13 mouse cellular contexts compared by ENCODE assay signal in the genomic region with DNA sequence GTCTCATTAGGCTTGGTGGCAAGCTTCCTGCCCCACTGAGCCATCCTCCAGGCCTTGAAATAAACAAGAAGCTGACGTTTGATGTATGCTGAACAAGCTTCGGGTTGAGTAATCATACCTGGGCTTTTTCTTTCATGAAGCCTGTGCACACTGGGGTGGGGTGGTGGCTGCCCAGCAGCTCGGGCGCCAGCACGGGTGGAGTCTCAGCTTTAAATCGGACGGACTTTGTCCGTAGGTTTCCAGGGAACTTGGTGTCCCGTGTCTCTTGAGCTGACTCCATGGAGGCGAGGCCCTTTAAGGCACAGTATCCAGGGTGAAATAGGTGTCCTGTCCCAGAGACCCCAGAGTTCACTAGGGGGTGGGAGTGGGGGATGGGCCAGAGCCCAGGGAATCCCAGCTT. TPM values are rescaled to one million over a fixed set of nuclear protein-coding genes. Genes with fewer than 3 reads are reported as not detected.
DNase-seq lines count a peak whose midpoint lies in the region; ATAC-seq and TF ChIP-seq lines count a peak whose summit lies in the region.
"Had no signal": no experiment of that assay in that cellular context is flagged by ENCODE, and none has a peak within 500 bp of the region (broad histone marks: within the 10 kb centered on the region; RNA-seq: fewer than 3 reads in every experiment).

No protein-coding gene starts in this region.

- WGBS in forebrain, embryonic 10.5 days = 84% methylated on average over 10 of the region's 10 CpGs
- 85% methylated on average over 10 of the region's 10 CpGs for WGBS in forebrain, embryonic 13.5 days
- WGBS in liver, adult 2 months = 19% methylated on average over 10 of the region's 10 CpGs
- WGBS in limb, embryonic 12.5 days = 70% methylated on average over 10 of the region's 10 CpGs
- 47% methylated on average over 10 of the region's 10 CpGs for WGBS in stomach, postnatal 0 days

- H3K36me3 ChIP-seq in forebrain, embryonic 10.5 days (replicated peaks) = peaks cover 3% of the 10 kb centered on the region; the same call in 1 of the 2 replicates
- H3K36me3 ChIP-seq in forebrain, embryonic 13.5 days (ENCODE audit: poor library complexity, severe bottlenecking) = 0 out of 2 replicates have a peak, but pooled peaks cover 3% of the 10 kb centered on the region
- H3K36me3 ChIP-seq in liver, adult 2 months (ENCODE audit: control insufficient read depth, insufficient read depth, low read length) = no peaks in the 10 kb centered on the region
- H3K36me3 ChIP-seq in limb, embryonic 12.5 days = no peaks in the 10 kb centered on the region
- no peaks in the 10 kb centered on the region for H3K36me3 ChIP-seq in stomach, postnatal 0 days (ENCODE audit: control insufficient read depth, insufficient read depth, low read length)
- H3K36me3 ChIP-seq: forebrain, embryonic 12.5 days; limb, embryonic 15.5 days had no signal

- no peaks in the 10 kb centered on the region for H3K9me3 ChIP-seq in forebrain, embryonic 10.5 days
- H3K9me3 ChIP-seq in forebrain, embryonic 13.5 days (replicated peaks) = no peaks in the 10 kb centered on the region
- no peaks in the 10 kb centered on the region for H3K9me3 ChIP-seq in limb, embryonic 12.5 days
- H3K9me3 ChIP-seq in stomach, postnatal 0 days (ENCODE audit: control insufficient read depth, low read length) = no peaks in the 10 kb centered on the region
- H3K9me3 ChIP-seq: forebrain, embryonic 12.5 days; limb, embryonic 15.5 days had no signal

- no peak for DNase-seq in forebrain, embryonic 10.5 days (ENCODE audit: extremely low spot score, low spot score)
- DNase-seq in liver, adult 2 months (ENCODE audit: extremely low read depth, low read depth, low spot score) = peak; percentile 50
- no peak for DNase-seq in liver
- peak; percentile 83 for DNase-seq in stomach, postnatal 0 days (ENCODE audit: low spot score)
- no peak for DNase-seq in gastrocnemius, adult 18-20 months (ENCODE audit: low spot score)
- no peak for DNase-seq in cerebellum, postnatal 4 days (ENCODE audit: low spot score in 2 of 2)
- DNase-seq: cerebellum, adult 18-20 months; heart, postnatal 36 days; right cerebral cortex, postnatal 4 days had no signal

- no peak for ATAC-seq in forebrain, embryonic 13.5 days
- no peak for ATAC-seq in limb, embryonic 12.5 days (ENCODE audit: insufficient number of reproducible peaks, insufficient read depth, low FRiP score, low TSS enrichment, low read depth)
- ATAC-seq in stomach, postnatal 0 days (ENCODE audit: low FRiP score, low TSS enrichment) = peak; percentile 90

- 0 out of 2 replicates have a peak overlapping the region, but pooled peaks have one; percentile 20 for H3K27ac ChIP-seq in forebrain, embryonic 10.5 days
- no peak overlapping the region for H3K27ac ChIP-seq in forebrain, embryonic 13.5 days
- H3K27ac ChIP-seq in liver, adult 2 months (replicated peaks; ENCODE audit: insufficient read depth, low read depth, low read length) = no peak overlapping the region
- H3K27ac ChIP-seq in limb, embryonic 12.5 days = peak overlapping the region; percentile 42; the same call in 1 of the 2 replicates
- peak overlapping the region; percentile 75 for H3K27ac ChIP-seq in stomach, postnatal 0 days (replicated peaks)
- H3K27ac ChIP-seq: limb, embryonic 15.5 days had no signal

- H3K79me2 ChIP-seq in liver, adult 2 months (ENCODE audit: control insufficient read depth, insufficient read depth, low read length) = peaks cover 41% of the 10 kb centered on the region

- no peak overlapping the region for H3K4me3 ChIP-seq in forebrain, embryonic 10.5 days
- no peak overlapping the region for H3K4me3 ChIP-seq in forebrain, embryonic 13.5 days
- no peak overlapping the region for H3K4me3 ChIP-seq in liver, adult 2 months (ENCODE audit: insufficient read depth, low read depth, low read length)
- H3K4me3 ChIP-seq in limb, embryonic 12.5 days (replicated peaks) = no peak overlapping the region
- no peak overlapping the region for H3K4me3 ChIP-seq in stomach, postnatal 0 days (ENCODE audit: low read depth, low read length)
- H3K4me3 ChIP-seq: forebrain, embryonic 12.5 days; limb, embryonic 15.5 days had no signal

- TF ChIP-seq POLR2A in liver, adult 2 months (IDR thresholded peaks at IDR 0.05; ENCODE audit: extremely low read depth, insufficient read depth, low read length) = no peak

- peaks cover 78% of the 10 kb centered on the region for H3K4me1 ChIP-seq in forebrain, embryonic 10.5 days
- peaks cover 57% of the 10 kb centered on the region for H3K4me1 ChIP-seq in forebrain, embryonic 13.5 days
- H3K4me1 ChIP-seq in liver, adult 2 months (ENCODE audit: control insufficient read depth, insufficient read depth, low read length) = peaks cover 44% of the 10 kb centered on the region
- peaks cover 62% of the 10 kb centered on the region for H3K4me1 ChIP-seq in limb, embryonic 12.5 days (replicated peaks)
- H3K4me1 ChIP-seq in stomach, postnatal 0 days (replicated peaks; ENCODE audit: control insufficient read depth, insufficient read depth) = peaks cover 7% of the 10 kb centered on the region; the same call in 1 of the 2 replicates

- H3K27me3 ChIP-seq in forebrain, embryonic 10.5 days (ENCODE audit: poor library complexity, severe bottlenecking) = no peaks in the 10 kb centered on the region
- no peaks in the 10 kb centered on the region for H3K27me3 ChIP-seq in forebrain, embryonic 13.5 days
- no peaks in the 10 kb centered on the region for H3K27me3 ChIP-seq in liver, adult 2 months (ENCODE audit: control insufficient read depth, insufficient read depth, low read length)
- no peaks in the 10 kb centered on the region for H3K27me3 ChIP-seq in limb, embryonic 12.5 days
- H3K27me3 ChIP-seq in stomach, postnatal 0 days (ENCODE audit: control insufficient read depth, insufficient read depth, low read length) = no peaks in the 10 kb centered on the region
- H3K27me3 ChIP-seq: forebrain, embryonic 12.5 days; limb, embryonic 15.5 days had no signal

- no peak for TF ChIP-seq EP300 in stomach, postnatal 0 days (optimal IDR thresholded peaks at IDR 0.05)

- no peak overlapping the region for H3K9ac ChIP-seq in forebrain, embryonic 13.5 days
- no peak overlapping the region for H3K9ac ChIP-seq in liver, adult 2 months (ENCODE audit: low read depth, low read length)
- H3K9ac ChIP-seq in limb, embryonic 12.5 days (replicated peaks) = no peak overlapping the region
- 0 out of 2 replicates have a peak overlapping the region, but pooled peaks have one; percentile 23 for H3K9ac ChIP-seq in stomach, postnatal 0 days (ENCODE audit: low read length)
- H3K9ac ChIP-seq: forebrain, embryonic 12.5 days; limb, embryonic 15.5 days had no signal

- H3K4me2 ChIP-seq in forebrain, embryonic 13.5 days = no peak overlapping the region
- H3K4me2 ChIP-seq in limb, embryonic 12.5 days = no peak overlapping the region
- 0 out of 2 replicates have a peak overlapping the region, but pooled peaks have one; percentile 11 for H3K4me2 ChIP-seq in stomach, postnatal 0 days (replicated peaks; ENCODE audit: low read depth)
- H3K4me2 ChIP-seq: forebrain, embryonic 12.5 days; limb, embryonic 15.5 days had no signal

- TF ChIP-seq CTCF in liver, adult 2 months (IDR thresholded peaks at IDR 0.05; ENCODE audit: low read depth, low read length) = no peak
- no peak for TF ChIP-seq CTCF in stomach, postnatal 0 days (IDR thresholded peaks at IDR 0.05; ENCODE audit: low read depth)

RNA-seq across cellular contexts. Expression of gene Cmip, which starts 42.3 kb away (rescaled TPM):
- 8.0 and 9.8 TPM in 2 replicates for polyA plus RNA-seq in forebrain, embryonic 10.5 days (2016; fragmentation: Nextera tagmentation; extraction: Ambion mirVana)
- 39.0 and 45.4 TPM in 2 replicates for polyA plus RNA-seq in forebrain, embryonic 13.5 days (2015; fragmentation: Nextera tagmentation; extraction: Ambion mirVana)
- 8.8 and 17.7 TPM in 2 replicates for total RNA-seq in liver, adult 2 months (2014; rRNA removed)
- 21.0 and 30.3 TPM in 2 replicates for polyA plus RNA-seq in liver, adult 2 months (2012; rRNA removed)
- polyA plus RNA-seq in limb, embryonic 12.5 days (2016; fragmentation: Nextera tagmentation; extraction: Ambion mirVana) = 10.1 and 20.8 TPM in 2 replicates
- polyA plus RNA-seq in stomach, postnatal 0 days (2015; fragmentation: Nextera tagmentation; extraction: Ambion mirVana) = 19.9 and 22.9 TPM in 2 replicates
- 1 to 10 TPM; 6.8 to 8.5 TPM for total RNA-seq in gastrocnemius, adult 18-20 months (2021)

Comparison
In these comparisons a context has a peak if more than half of its experiments do, and no peak if none do; other contexts are left out.
1. DNase-seq: peak in liver, adult 2 months (single experiment) and stomach, postnatal 0 days (single experiment); none in forebrain, embryonic 10.5 days (single experiment), liver (single experiment), gastrocnemius, adult 18-20 months (single experiment) and cerebellum, postnatal 4 days (0 of 2).
2. H3K27ac ChIP-seq: peak in forebrain, embryonic 10.5 days (single experiment), limb, embryonic 12.5 days (single experiment) and stomach, postnatal 0 days (single experiment); none in forebrain, embryonic 13.5 days (single experiment) and liver, adult 2 months (single experiment).